Mouse (Mus musculus) kidney, postnatal 0 days (tissue): ENCODE measurements at regions not wholly inside any gene's neighbourhood (a gene's known extent, or its start where the extent isn't known, plus 50 kb on each side); places are given as distances from the start of the nearest gene placed in this dataset.

Source experiments
- ATAC-seq: fragments of 200-750 bp; cut with Nextera tagmentation; replicated peaks from 2 replicates; pipeline ENCODE4 v1.8.0; 2017; ENCODE audit warnings: low read depth, moderate number of reproducible peaks, moderate TSS enrichment, moderate library complexity; ENCODE audit not compliant: low FRiP score
- DNase-seq: peaks from one replicate; pipeline ENCODE4 v3.0.0-alpha.2; 2016; ENCODE audit warnings: low spot score
- H3K27ac ChIP-seq: fragments of 300-500 bp; sonication (generic); 2 replicates; pipeline ENCODE4 v1.5.1; 2014; ENCODE audit warnings: mild to moderate bottlenecking
- H3K27me3 ChIP-seq: fragments of 300-500 bp; sonication (generic); 2 replicates; pipeline ENCODE4 v1.6.1; 2014; ENCODE audit warnings: low read length, mixed read lengths; ENCODE audit not compliant: insufficient read depth
- H3K36me3 ChIP-seq: fragments of 300-500 bp; sonication (generic); 2 replicates; pipeline ENCODE4 v1.6.1; 2014; ENCODE audit warnings: low read length, mixed read lengths; ENCODE audit not compliant: insufficient read depth
- H3K4me1 ChIP-seq: fragments of 300-500 bp; sonication (generic); replicated peaks from 2 replicates; pipeline ENCODE4 v1.6.1; 2014; ENCODE audit warnings: antibody characterized with exemption, low read length, mixed read lengths; ENCODE audit not compliant: insufficient read depth
- H3K4me2 ChIP-seq: fragments of 300-500 bp; sonication (generic); 2 replicates; pipeline ENCODE4 v1.6.1; 2014; ENCODE audit warnings: mild to moderate bottlenecking, low read length, moderate library complexity, mixed read lengths
- H3K4me3 ChIP-seq: fragments of 300-500 bp; sonication (generic); replicated peaks from 2 replicates; pipeline ENCODE4 v1.5.1; 2014; ENCODE audit warnings: low read depth, low read length
- H3K9ac ChIP-seq: fragments of 300-500 bp; sonication (generic); 2 replicates; pipeline ENCODE4 v1.6.1; 2014; ENCODE audit warnings: low read depth, low read length
- H3K9me3 ChIP-seq: fragments of 300-500 bp; sonication (generic); replicated peaks from 2 replicates; pipeline ENCODE4 v1.6.1; 2016; ENCODE audit warnings: low read length, inconsistent platforms, mixed read lengths
- CTCF ChIP-seq: IDR thresholded peaks from 2 replicates; pipeline ENCODE4 v1.5.1; 2016; ENCODE audit warnings: antibody characterized with exemption, low read depth, mild to moderate bottlenecking, moderate library complexity
- WGBS: fragments of 180-500 bp; shearing (Covaris S2); extraction: QIAGEN DNeasy Blood & Tissue Kit; methylation state at CpG from one replicate; pipeline ENCODE4 v1.1.7; 2014; 5-methylcytosine and 5-hydroxymethylcytosine counted together

GRCm38 (mm10) chr15:61927385-61928120, 1004.7 kb upstream of the A1bg start:
- Histone ChIP-seq H3K4me1 (no peaks in the 10 kb centered on the region), H3K27ac (no peak overlapping the region), H3K9ac (no peak overlapping the region), H3K4me2 (no peak overlapping the region), H3K27me3 (no peaks in the 10 kb centered on the region), H3K4me3 (no peak overlapping the region), H3K9me3 (no peaks in the 10 kb centered on the region), H3K36me3 (no peaks in the 10 kb centered on the region)
- ATAC-seq (no peak), DNase-seq (no peak)
- 71% methylated on average over 15 of the region's 15 CpGs for WGBS
- no peak for TF ChIP-seq CTCF

- Histone ChIP-seq H3K4me2 (no peak overlapping the region), H3K4me1 (no peaks in the 10 kb centered on the region), H3K4me3 (no peak overlapping the region), H3K27ac (no peak overlapping the region), H3K9ac (no peak overlapping the region), H3K9me3 (no peaks in the 10 kb centered on the region), H3K27me3 (no peaks in the 10 kb centered on the region), H3K36me3 (no peaks in the 10 kb centered on the region)
- ATAC-seq, result no peak
- TF ChIP-seq CTCF, result no peak
- 88% methylated on average over 2 of the region's 2 CpGs for WGBS
- no peak for DNase-seq
Observed at GRCm38 (mm10) chr15:61920041-61920440, 997.2 kb upstream of the A1bg start.

GRCm38 (mm10) chr15:61913546-61914160, 990.8 kb upstream of the A1bg start:
- no peak overlapping the region for H3K27ac ChIP-seq
- H3K27me3 ChIP-seq, result no peaks in the 10 kb centered on the region
- H3K9ac ChIP-seq, result no peak overlapping the region
- no peak overlapping the region for H3K4me3 ChIP-seq
- no peaks in the 10 kb centered on the region for H3K9me3 ChIP-seq
- H3K4me1 ChIP-seq, result no peaks in the 10 kb centered on the region
- TF ChIP-seq CTCF, result no peak
- 76% methylated on average over 7 of the region's 7 CpGs for WGBS
- ATAC-seq, result no peak
- no peak for DNase-seq
- H3K36me3 ChIP-seq, result no peaks in the 10 kb centered on the region
- H3K4me2 ChIP-seq, result no peak overlapping the region

- Histone ChIP-seq H3K4me1 (no peaks in the 10 kb centered on the region), H3K27me3 (no peaks in the 10 kb centered on the region), H3K9me3 (no peaks in the 10 kb centered on the region), H3K27ac (no peak overlapping the region), H3K4me2 (no peak overlapping the region), H3K9ac (no peak overlapping the region), H3K36me3 (no peaks in the 10 kb centered on the region), H3K4me3 (no peak overlapping the region)
- no peak for TF ChIP-seq CTCF
- WGBS, result 86% methylated on average over 5 of the region's 5 CpGs
- no peak for DNase-seq
- ATAC-seq, result no peak
Observed at GRCm38 (mm10) chr15:61905165-61905845, 982.5 kb upstream of the A1bg start.

- Histone ChIP-seq H3K9ac (no peak overlapping the region), H3K9me3 (no peaks in the 10 kb centered on the region), H3K27me3 (no peaks in the 10 kb centered on the region), H3K27ac (no peak overlapping the region), H3K4me2 (no peak overlapping the region), H3K4me3 (no peak overlapping the region), H3K4me1 (no peaks in the 10 kb centered on the region), H3K36me3 (no peaks in the 10 kb centered on the region)
- TF ChIP-seq CTCF, result no peak
- ATAC-seq (no peak), DNase-seq (no peak)
- WGBS, result 96% methylated on average over 3 of the region's 3 CpGs
Observed at GRCm38 (mm10) chr15:61899809-61900208, 977.0 kb upstream of the A1bg start.

GRCm38 (mm10) chr15:61897566-61897965, 974.8 kb upstream of the A1bg start:
- Histone ChIP-seq H3K27ac (no peak overlapping the region), H3K4me1 (no peaks in the 10 kb centered on the region), H3K36me3 (no peaks in the 10 kb centered on the region), H3K4me2 (no peak overlapping the region), H3K4me3 (no peak overlapping the region), H3K27me3 (no peaks in the 10 kb centered on the region), H3K9ac (no peak overlapping the region), H3K9me3 (no peaks in the 10 kb centered on the region)
- TF ChIP-seq CTCF, result no peak
- ATAC-seq (no peak), DNase-seq (no peak)
- 53% methylated on average over 4 of the region's 4 CpGs for WGBS
